Mouse (Mus musculus) thymus, postnatal 25 days (tissue): ENCODE measurements around the gene Casp12.
"Not testable (repeated sequence)": the region's sequence is repeated elsewhere in the genome, so short reads cannot be mapped to it uniquely, and the experiment has no call there.

Experiments used
- DNase-seq: peaks from one replicate; pipeline ENCODE4 v3.0.0; 2022

Gene Casp12

GRCm38 (mm10) chr9:5345291-5345898 lies at the start of gene Casp12:
Gene Casp12 (plus strand): TSS chr9:5345430.
- no peak for DNase-seq

- DNase-seq, result no peak
Measured at GRCm38 (mm10) chr9:5296354-5297237, 48.6 kb upstream of the Casp12 start.

GRCm38 (mm10) chr9:5298329-5299131 lies 46.7 kb upstream of the Casp12 start, which contains the start of gene Casp1:
Gene Casp1 (plus strand): TSS chr9:5298517.
- DNase-seq, result no peak

- no peak for DNase-seq
Measured at GRCm38 (mm10) chr9:5299132-5299381, 46.2 kb upstream of the Casp12 start.

GRCm38 (mm10) chr9:5308561-5308960 lies 36.7 kb upstream of the Casp12 start, which contains the start of gene Casp4:
Gene Casp4 (plus strand): TSS chr9:5308828.
- DNase-seq, result no peak

- no peak for DNase-seq
Measured at GRCm38 (mm10) chr9:5310112-5310511, 35.1 kb upstream of the Casp12 start.

GRCm38 (mm10) chr9:5311435-5311834 lies 33.8 kb upstream of the Casp12 start:
- DNase-seq, result no peak

GRCm38 (mm10) chr9:5328204-5328603 lies 17.0 kb upstream of the Casp12 start:
- no peak for DNase-seq

- no peak for DNase-seq
Measured at GRCm38 (mm10) chr9:5332441-5332840, 12.8 kb upstream of the Casp12 start.

- DNase-seq, result no peak
Measured at GRCm38 (mm10) chr9:5333422-5333821, 11.8 kb upstream of the Casp12 start.

- DNase-seq, result no peak
Measured at GRCm38 (mm10) chr9:5343092-5343491, 2.1 kb upstream of the Casp12 start.

GRCm38 (mm10) chr9:5344090-5344489 lies 1.1 kb upstream of the Casp12 start:
- no peak for DNase-seq

GRCm38 (mm10) chr9:5347381-5347780 lies 2.2 kb downstream of the Casp12 start:
- DNase-seq, result no peak

- no peak for DNase-seq
Measured at GRCm38 (mm10) chr9:5353673-5354072, 8.4 kb downstream of the Casp12 start.

- no peak for DNase-seq
Measured at GRCm38 (mm10) chr9:5356801-5357200, 11.6 kb downstream of the Casp12 start.

GRCm38 (mm10) chr9:5393561-5393960 lies 48.3 kb downstream of the Casp12 start:
- no peak for DNase-seq

- not testable (repeated sequence) for DNase-seq
Measured at GRCm38 (mm10) chr9:5395861-5396260, 50.6 kb downstream of the Casp12 start.

- no peak for DNase-seq
Measured at GRCm38 (mm10) chr9:5410988-5411568, 65.8 kb downstream of the Casp12 start.

GRCm38 (mm10) chr9:5412446-5413111 lies 67.3 kb downstream of the Casp12 start:
- DNase-seq, result no peak

- no peak for DNase-seq
Measured at GRCm38 (mm10) chr9:5417871-5418270, 72.6 kb downstream of the Casp12 start.
